Mouse (Mus musculus) E14TG2a.4 (cell line): ENCODE data around the gene Med1.
"Not testable (repeated sequence)": the region's sequence is repeated elsewhere in the genome, so short reads cannot be mapped to it uniquely, and the experiment has no call there.

ENCODE experiments used
- H3K27me3 ChIP-seq: 2 replicates; pipeline ENCODE4 v1.6.1; 2014; ENCODE audit warnings: low read length, control low read depth; ENCODE audit not compliant: insufficient read depth
- H3K36me3 ChIP-seq: 2 replicates; pipeline ENCODE4 v1.6.1; 2014; ENCODE audit warnings: low read length, control low read depth; ENCODE audit not compliant: insufficient read depth
- H3K4me1 ChIP-seq: replicated peaks from 2 replicates; pipeline ENCODE4 v1.6.1; 2014; ENCODE audit warnings: low read depth, low read length, control low read depth
- H3K4me3 ChIP-seq: replicated peaks from 2 replicates; pipeline ENCODE4 v1.5.1; 2014; ENCODE audit warnings: mild to moderate bottlenecking, low read length
- H3K9me3 ChIP-seq: 2 replicates; pipeline ENCODE4 v1.6.1; 2014; ENCODE audit warnings: low read length, control low read depth
- CTCF ChIP-seq: conservative IDR thresholded peaks from 2 replicates; pipeline ENCODE4 v1.5.1; 2014; ENCODE audit warnings: low read length
- NANOG ChIP-seq: IDR thresholded peaks from 2 replicates; pipeline ENCODE4 v1.6.1; 2014; ENCODE audit warnings: borderline replicate concordance, low read length, mixed read lengths
- POU5F1 ChIP-seq: IDR thresholded peaks from 2 replicates; pipeline ENCODE4 v1.6.1; 2014; ENCODE audit warnings: low read length, borderline replicate concordance

The Med1 gene

GRCm38 (mm10) chr11:98192901-98193805 lies at the start of gene Med1:
Gene Med1 (minus strand): TSS chr11:98193293.
- Histone ChIP-seq H3K36me3 (peaks cover 35% of the 10 kb centered on the region), H3K4me1 (peaks cover 48% of the 10 kb centered on the region)

GRCm38 (mm10) chr11:98238995-98239394 lies 45.9 kb upstream of the Med1 start:
- Histone ChIP-seq H3K36me3 (peaks cover 94% of the 10 kb centered on the region), H3K4me3 (no peak overlapping the region), H3K9me3 (no peaks in the 10 kb centered on the region), H3K27me3 (no peaks in the 10 kb centered on the region), H3K4me1 (no peaks in the 10 kb centered on the region)
- TF ChIP-seq CTCF = no peak
- no peak for TF ChIP-seq POU5F1
- TF ChIP-seq NANOG = no peak

More at GRCm38 (mm10) chr11:98192901-98193805, at the start of gene Med1:
- Histone ChIP-seq H3K9me3 (no peaks in the 10 kb centered on the region), H3K27me3 (no peaks in the 10 kb centered on the region), H3K4me3 (peak within 1 kb of the TSS; percentile 97)
- no peak for TF ChIP-seq NANOG
- no peak for TF ChIP-seq POU5F1
- no peak for TF ChIP-seq CTCF

GRCm38 (mm10) chr11:98238416-98238815 lies 45.3 kb upstream of the Med1 start:
- TF ChIP-seq POU5F1 (no peak), CTCF (peak; percentile 20)
- H3K27me3 ChIP-seq = no peaks in the 10 kb centered on the region
- peaks cover 92% of the 10 kb centered on the region for H3K36me3 ChIP-seq
- H3K4me3 ChIP-seq = no peak overlapping the region
- no peaks in the 10 kb centered on the region for H3K9me3 ChIP-seq
- H3K4me1 ChIP-seq = no peaks in the 10 kb centered on the region

- TF ChIP-seq CTCF (no peak), POU5F1 (no peak), NANOG (no peak)
- Histone ChIP-seq H3K36me3 (peaks cover 98% of the 10 kb centered on the region), H3K4me1 (no peaks in the 10 kb centered on the region), H3K9me3 (no peaks in the 10 kb centered on the region), H3K27me3 (no peaks in the 10 kb centered on the region), H3K4me3 (no peak overlapping the region)
These were observed 33.3 kb upstream of the Med1 start for GRCm38 (mm10) chr11:98226349-98226748.

GRCm38 (mm10) chr11:98213311-98213710 lies 20.2 kb upstream of the Med1 start:
- H3K9me3 ChIP-seq = no peaks in the 10 kb centered on the region
- H3K4me1 ChIP-seq = peaks cover 21% of the 10 kb centered on the region
- TF ChIP-seq POU5F1 (no peak), NANOG (no peak), CTCF (no peak)
- no peaks in the 10 kb centered on the region for H3K27me3 ChIP-seq
- H3K36me3 ChIP-seq = peaks cover 93% of the 10 kb centered on the region
- no peak overlapping the region for H3K4me3 ChIP-seq

GRCm38 (mm10) chr11:98209661-98210060 lies 16.6 kb upstream of the Med1 start:
- H3K4me3 ChIP-seq, H3K9me3 ChIP-seq, H3K27me3 ChIP-seq: not testable (repeated sequence)
- Histone ChIP-seq H3K4me1 (peaks cover 43% of the 10 kb centered on the region), H3K36me3 (peaks cover 89% of the 10 kb centered on the region)

GRCm38 (mm10) chr11:98206281-98206680 lies 13.2 kb upstream of the Med1 start:
- peaks cover 43% of the 10 kb centered on the region for H3K4me1 ChIP-seq
- peaks cover 69% of the 10 kb centered on the region for H3K36me3 ChIP-seq
- not testable (repeated sequence) for H3K9me3 ChIP-seq, H3K27me3 ChIP-seq
- H3K4me3 ChIP-seq = peak overlapping the region; percentile 37

GRCm38 (mm10) chr11:98205463-98205862 lies 12.4 kb upstream of the Med1 start:
- TF ChIP-seq CTCF = no peak
- TF ChIP-seq POU5F1 = no peak
- no peak for TF ChIP-seq NANOG
- Histone ChIP-seq H3K4me3 (peak overlapping the region; percentile 37), H3K36me3 (peaks cover 61% of the 10 kb centered on the region), H3K4me1 (peaks cover 48% of the 10 kb centered on the region), H3K27me3 (no peaks in the 10 kb centered on the region), H3K9me3 (no peaks in the 10 kb centered on the region)

GRCm38 (mm10) chr11:98203931-98204421 lies 10.9 kb upstream of the Med1 start:
- Histone ChIP-seq H3K36me3 (peaks cover 48% of the 10 kb centered on the region), H3K9me3 (no peaks in the 10 kb centered on the region), H3K4me1 (peaks cover 60% of the 10 kb centered on the region), H3K27me3 (no peaks in the 10 kb centered on the region), H3K4me3 (peak overlapping the region; percentile 98)
- TF ChIP-seq POU5F1 (no peak), NANOG (no peak), CTCF (no peak)
